Mouse (Mus musculus) ES-E14 (cell line): Measurements from ENCODE around the gene Rab11b.

Source experiments
- HCFC1 ChIP-seq: IDR thresholded peaks from 2 replicates; pipeline ENCODE4 v1.6.1; 2012; ENCODE audit warnings: low read length, inconsistent platforms, borderline replicate concordance; ENCODE audit not compliant: insufficient read depth
- MAFK ChIP-seq: IDR thresholded peaks from 2 replicates; pipeline ENCODE4 v1.6.1; 2014; ENCODE audit warnings: mild to moderate bottlenecking, low read depth, low read length, inconsistent platforms; ENCODE audit not compliant: insufficient read depth
- ZC3H11A ChIP-seq: IDR thresholded peaks from 2 replicates; pipeline ENCODE4 v1.6.1; 2012; ENCODE audit warnings: low read depth, mild to moderate bottlenecking, inconsistent platforms, low read length, borderline replicate concordance
- ZNF384 ChIP-seq: IDR thresholded peaks from 2 replicates; pipeline ENCODE4 v1.6.1; 2012; ENCODE audit warnings: low read depth, low read length, inconsistent platforms

DNA sequence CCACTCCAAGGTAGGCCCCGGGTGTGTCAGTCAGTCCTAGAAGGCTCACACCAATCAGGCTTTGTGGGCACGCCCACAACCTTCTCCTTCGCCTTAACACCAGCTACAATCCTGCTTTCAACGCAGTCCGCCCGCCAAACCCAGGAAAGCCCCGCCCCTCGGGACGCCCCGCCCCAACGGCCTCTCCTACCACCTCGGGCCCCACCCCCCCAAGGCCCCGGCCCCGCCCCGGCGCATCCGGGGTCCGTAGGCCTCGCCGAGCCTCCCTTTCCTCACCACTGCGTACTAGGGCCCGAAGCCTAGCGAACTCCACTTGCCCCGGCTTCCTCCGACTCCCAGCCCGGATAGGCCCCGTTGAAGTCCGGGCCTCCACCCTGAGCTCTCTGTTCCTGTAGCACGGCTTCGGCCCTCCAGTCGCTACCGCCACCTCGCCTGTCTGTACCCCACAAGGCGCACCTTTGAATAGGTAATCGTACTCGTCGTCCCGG lies 519 bp downstream of the Rab11b start:
- TF ChIP-seq HCFC1 (0 out of 2 replicates have a peak, but pooled peaks have one; percentile 48), ZC3H11A (no peak), ZNF384 (no peak), MAFK (no peak)
